ENCODE assay signal across 13 mouse cellular contexts in the genomic region with DNA sequence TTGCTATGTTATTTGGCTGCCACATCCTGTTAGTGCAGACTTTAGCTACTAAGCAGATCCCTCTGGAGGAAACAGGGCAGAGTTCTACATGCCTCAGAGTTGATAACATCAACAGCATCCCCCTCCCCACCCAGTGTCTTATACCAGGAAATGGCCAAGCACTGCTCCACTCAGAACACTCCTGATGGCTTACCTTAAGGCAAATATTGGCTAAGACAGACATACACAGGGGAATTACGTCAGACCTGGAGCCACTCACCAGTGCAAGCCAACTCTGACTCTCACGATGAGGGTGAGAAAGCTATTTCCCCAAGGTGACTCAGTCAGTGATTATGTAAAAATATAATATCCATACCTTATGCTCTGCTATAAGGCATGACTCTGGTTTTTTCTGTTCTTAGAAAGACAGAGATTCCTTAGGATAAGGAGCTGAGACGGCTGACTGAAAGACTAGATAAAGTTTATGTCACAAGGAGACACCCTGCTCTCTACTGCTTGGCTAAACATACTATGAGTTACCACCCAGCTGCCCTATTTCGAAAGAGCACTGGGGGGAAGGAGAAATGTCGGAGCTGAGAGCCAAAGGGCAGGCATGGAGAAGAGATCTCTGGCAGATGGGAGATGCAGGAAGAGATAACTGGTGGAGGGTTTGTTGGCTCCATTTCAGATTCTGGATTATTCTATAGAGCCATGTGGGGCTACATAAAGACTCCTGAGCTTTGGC. TPM values are rescaled to one million over a fixed set of nuclear protein-coding genes. Genes with fewer than 3 reads are reported as not detected.
DNase-seq lines count a peak whose midpoint lies in the region; ATAC-seq and TF ChIP-seq lines count a peak whose summit lies in the region.
"Had no signal": no experiment of that assay in that cellular context is flagged by ENCODE, and none has a peak within 500 bp of the region (broad histone marks: within the 10 kb centered on the region; RNA-seq: fewer than 3 reads in every experiment).

No protein-coding gene starts in this region.

- H3K27ac ChIP-seq in heart, embryonic 13.5 days (replicated peaks): peak overlapping the region; percentile 40; the same call in 1 of the 2 replicates
- no peak overlapping the region for H3K27ac ChIP-seq in CH12.LX (ENCODE audit: insufficient read depth, low read depth)
- H3K27ac ChIP-seq in liver, embryonic 12.5 days: no peak overlapping the region
- no peak overlapping the region for H3K27ac ChIP-seq in forebrain, postnatal 0 days (ENCODE audit: low read depth, low read length)
- H3K27ac ChIP-seq: limb, embryonic 13.5 days had no signal

- H3K4me3 ChIP-seq in heart, embryonic 13.5 days: no peak overlapping the region
- H3K4me3 ChIP-seq in CH12.LX (replicated peaks in 1 of 3; ENCODE audit: low read depth in 2 of 3, low read length in 2 of 3, poor library complexity in 1 of 3): no peak overlapping the region
- H3K4me3 ChIP-seq in liver, embryonic 12.5 days: no peak overlapping the region
- no peak overlapping the region for H3K4me3 ChIP-seq in forebrain, postnatal 0 days (ENCODE audit: low read depth, low read length)
- H3K4me3 ChIP-seq: limb, embryonic 13.5 days had no signal

- intact Hi-C loops in heart, postnatal 14 days (cut with DNase I): no loop called here

- no peaks in the 10 kb centered on the region for H3K79me2 ChIP-seq in CH12.LX (replicated peaks; ENCODE audit: control insufficient read depth, extremely low read depth, insufficient read depth, poor library complexity, severe bottlenecking)

- H3K27me3 ChIP-seq in heart, embryonic 13.5 days (replicated peaks): no peaks in the 10 kb centered on the region; the same call in 1 of the 2 replicates
- no peaks in the 10 kb centered on the region for H3K27me3 ChIP-seq in CH12.LX (replicated peaks)
- H3K27me3 ChIP-seq in liver, embryonic 12.5 days (replicated peaks): 0 out of 2 replicates have a peak, but pooled peaks cover 3% of the 10 kb centered on the region
- no peaks in the 10 kb centered on the region for H3K27me3 ChIP-seq in forebrain, postnatal 0 days (ENCODE audit: insufficient read depth, low read length)
- H3K27me3 ChIP-seq: limb, embryonic 13.5 days had no signal

- dilution Hi-C loops in CH12.LX (cut with MboI; ENCODE audit: extremely low pct_ligation_motif_present, extremely low pct_unique_long_range_greater_than_20kb, low sequenced_read_pairs): no loop called here

- WGBS in heart, embryonic 13.5 days: 58% methylated on average over 5 of the region's 5 CpGs
- WGBS in liver, embryonic 12.5 days (ENCODE audit: insufficient replicate concordance): 25% methylated on average over 5 of the region's 5 CpGs
- 83% methylated on average over 5 of the region's 5 CpGs for WGBS in forebrain, postnatal 0 days

- DNase-seq in heart, postnatal 14 days: no peak
- peak; percentile 66 for DNase-seq in CH12.LX (ENCODE audit: extremely low read depth)
- DNase-seq in thymus, postnatal 0 days (ENCODE audit: low spot score): peak; percentile 70
- DNase-seq in spleen, adult 18-20 months: no peak
- no peak for DNase-seq in embryo, embryonic 9.5 days (ENCODE audit: extremely low spot score)
- DNase-seq in forebrain, postnatal 0 days: no peak
- DNase-seq: cerebellum, postnatal 25 days had no signal

- TF ChIP-seq RAD21 in CH12.LX (IDR thresholded peaks at IDR 0.05; ENCODE audit: low read depth, low read length): no peak

- no peak for TF ChIP-seq POLR2A in CH12.LX (IDR thresholded peaks at IDR 0.05; ENCODE audit: low read depth, low read length)

- in situ Hi-C loops in CH12.LX (cut with MboI; ENCODE audit: low pct_ligation_motif_present, low pct_unique_long_range_greater_than_20kb, low sequenced_read_pairs): no loop called here

- no peak for ATAC-seq in heart, embryonic 13.5 days (ENCODE audit: extremely low read depth, insufficient number of reproducible peaks, low FRiP score, low TSS enrichment)
- ATAC-seq in liver, embryonic 12.5 days: no peak
- no peak for ATAC-seq in forebrain, postnatal 0 days
- ATAC-seq: hindbrain, embryonic 16.5 days had no signal

- H3K9me3 ChIP-seq in heart, embryonic 13.5 days: no peaks in the 10 kb centered on the region
- H3K9me3 ChIP-seq in CH12.LX (replicated peaks; ENCODE audit: low read length): no peaks in the 10 kb centered on the region
- no peaks in the 10 kb centered on the region for H3K9me3 ChIP-seq in liver, embryonic 12.5 days (replicated peaks)
- H3K9me3 ChIP-seq in forebrain, postnatal 0 days (ENCODE audit: low read length): no peaks in the 10 kb centered on the region
- H3K9me3 ChIP-seq: G1E; limb, embryonic 13.5 days had no signal

- no peak overlapping the region for H3K4me2 ChIP-seq in heart, embryonic 13.5 days
- H3K4me2 ChIP-seq in CH12.LX (ENCODE audit: insufficient read depth, low read depth, poor library complexity, severe bottlenecking): no peak overlapping the region
- H3K4me2 ChIP-seq in liver, embryonic 12.5 days: 0 out of 2 replicates have a peak overlapping the region, but pooled peaks have one; percentile 3
- H3K4me2 ChIP-seq in forebrain, postnatal 0 days (ENCODE audit: low read depth): no peak overlapping the region
- H3K4me2 ChIP-seq: limb, embryonic 13.5 days had no signal

- H3K4me1 ChIP-seq in heart, embryonic 13.5 days: peaks cover 22% of the 10 kb centered on the region
- H3K4me1 ChIP-seq in CH12.LX (ENCODE audit: control insufficient read depth in 1 of 2, insufficient read depth in 2 of 2): peaks cover 3 to 57% of the 10 kb centered on the region in 2 experiments
- H3K4me1 ChIP-seq in liver, embryonic 12.5 days: peaks cover 17% of the 10 kb centered on the region
- no peaks in the 10 kb centered on the region for H3K4me1 ChIP-seq in forebrain, postnatal 0 days (ENCODE audit: insufficient read depth)

- no peak overlapping the region for H3K9ac ChIP-seq in heart, embryonic 13.5 days
- no peak overlapping the region for H3K9ac ChIP-seq in CH12.LX (ENCODE audit: insufficient read depth, low read depth)
- no peak overlapping the region for H3K9ac ChIP-seq in liver, embryonic 12.5 days
- H3K9ac ChIP-seq in forebrain, postnatal 0 days: no peak overlapping the region
- H3K9ac ChIP-seq: limb, embryonic 13.5 days had no signal

- TF ChIP-seq EP300 in CH12.LX (IDR thresholded peaks at IDR 0.05; ENCODE audit: low read length): no peak

- TF ChIP-seq CTCF in CH12.LX (conservative IDR thresholded peaks at IDR 0.05 in 1 of 2, IDR thresholded peaks at IDR 0.05 in 1 of 2; ENCODE audit: low read depth in 2 of 2, low read length in 2 of 2): no peak
- no peak for TF ChIP-seq CTCF in forebrain, postnatal 0 days (IDR thresholded peaks at IDR 0.05; ENCODE audit: low read depth)

- no peaks in the 10 kb centered on the region for H3K36me3 ChIP-seq in heart, embryonic 13.5 days
- H3K36me3 ChIP-seq in CH12.LX (replicated peaks in 1 of 2; ENCODE audit: control insufficient read depth in 1 of 2, insufficient read depth in 1 of 2, low read length in 1 of 2): no peaks in the 10 kb centered on the region
- H3K36me3 ChIP-seq in liver, embryonic 12.5 days: no peaks in the 10 kb centered on the region
- H3K36me3 ChIP-seq in forebrain, postnatal 0 days (ENCODE audit: insufficient read depth): no peaks in the 10 kb centered on the region
- H3K36me3 ChIP-seq: G1E; limb, embryonic 13.5 days had no signal

TF ChIP-seq in CH12.LX, 34 proteins besides CTCF, POLR2A, EP300 and RAD21:
- peak; percentile 28; the same call in 1 of the 2 replicates for TF ChIP-seq ELF1 (IDR thresholded peaks at IDR 0.05; ENCODE audit: low read depth, low read length)
- no peak for TF ChIP-seq USF2 (conservative IDR thresholded peaks at IDR 0.05; ENCODE audit: low read depth, low read length)
- TF ChIP-seq TBP (conservative IDR thresholded peaks at IDR 0.05; ENCODE audit: low read depth, low read length): 0 out of 2 replicates have a peak, but pooled peaks have one; percentile 19
- TF ChIP-seq IRF4 (IDR thresholded peaks at IDR 0.05; ENCODE audit: low read depth, low read length): 0 out of 2 replicates have a peak, but pooled peaks have one; percentile 11
- no peak for TF ChIP-seq CHD2 (IDR thresholded peaks at IDR 0.05; ENCODE audit: low read length)
- TF ChIP-seq ETS1 (conservative IDR thresholded peaks at IDR 0.05; ENCODE audit: low read depth, low read length): peak; percentile 63
TF ChIP-seq in CH12.LX: peak in this region for 4.

RNA-seq across cellular contexts. Expression of a gene that starts 23.8 kb away (rescaled TPM):
- 0.14 and 0.19 TPM in 2 replicates for polyA plus RNA-seq in heart, embryonic 13.5 days (2015; fragmentation: Nextera tagmentation; extraction: Ambion mirVana)
- total RNA-seq in heart, postnatal 14 days (2021): 1 to 10 TPM; 1.5 to 2.2 TPM
- 0.08 TPM in 1 of 2 replicates, not detected in the other for total RNA-seq in CH12.LX (2012; rRNA removed)
- total RNA-seq in CH12.LX (2014; rRNA removed): not detected in 2 replicates
- polyA plus RNA-seq in CH12.LX (2012; ENCODE audit: insufficient read length, low read depth): 0.19 TPM in 1 of 2 replicates, not detected in the other
- 0.15 and 0.23 TPM in 2 replicates for polyA plus RNA-seq in liver, embryonic 12.5 days (2016; fragmentation: Nextera tagmentation; extraction: Ambion mirVana)
- polyA plus RNA-seq in thymus, postnatal 0 days (2015; fragmentation: Nextera tagmentation; extraction: Ambion mirVana): 5.0 and 5.3 TPM in 2 replicates
- not detected in 2 replicates for total RNA-seq in forebrain, postnatal 0 days (2014; rRNA removed)
- polyA plus RNA-seq in forebrain, postnatal 0 days (2015; fragmentation: Nextera tagmentation; extraction: Ambion mirVana): 0.11 and 0.34 TPM in 2 replicates
- total RNA-seq: G1E had no signal
- polyA plus RNA-seq: forebrain, embryonic 11.5 days had no signal

RNA-seq across cellular contexts. Expression of a gene that starts 58.0 kb away (rescaled TPM):
- 76.0 and 79.3 TPM in 2 replicates for polyA plus RNA-seq in heart, embryonic 13.5 days (2015; fragmentation: Nextera tagmentation; extraction: Ambion mirVana)
- total RNA-seq in heart, postnatal 14 days (2021): 10 to 100 TPM; 25.5 to 29.4 TPM
- total RNA-seq in CH12.LX (2012; rRNA removed): 35.3 and 37.9 TPM in 2 replicates
- total RNA-seq in CH12.LX (2014; rRNA removed): 89.4 and 91.8 TPM in 2 replicates
- 35.4 and 37.7 TPM in 2 replicates for polyA plus RNA-seq in CH12.LX (2012; ENCODE audit: insufficient read length, low read depth)
- polyA plus RNA-seq in liver, embryonic 12.5 days (2016; fragmentation: Nextera tagmentation; extraction: Ambion mirVana): 46.8 and 47.6 TPM in 2 replicates
- 141 and 158 TPM in 2 replicates for polyA plus RNA-seq in thymus, postnatal 0 days (2015; fragmentation: Nextera tagmentation; extraction: Ambion mirVana)
- 83.7 and 102 TPM in 2 replicates for total RNA-seq in forebrain, postnatal 0 days (2014; rRNA removed)
- 101 and 112 TPM in 2 replicates for polyA plus RNA-seq in forebrain, postnatal 0 days (2015; fragmentation: Nextera tagmentation; extraction: Ambion mirVana)

Comparison
In these comparisons a context has a peak if more than half of its experiments do, and no peak if none do; other contexts are left out.
1. DNase-seq: peak in CH12.LX (single experiment) and thymus, postnatal 0 days (single experiment); none in heart, postnatal 14 days (0 of 2), spleen, adult 18-20 months (0 of 2), embryo, embryonic 9.5 days (single experiment) and forebrain, postnatal 0 days (single experiment).